Comparison of ENCODE assay signal across 9 mouse cellular contexts in the genomic region with DNA sequence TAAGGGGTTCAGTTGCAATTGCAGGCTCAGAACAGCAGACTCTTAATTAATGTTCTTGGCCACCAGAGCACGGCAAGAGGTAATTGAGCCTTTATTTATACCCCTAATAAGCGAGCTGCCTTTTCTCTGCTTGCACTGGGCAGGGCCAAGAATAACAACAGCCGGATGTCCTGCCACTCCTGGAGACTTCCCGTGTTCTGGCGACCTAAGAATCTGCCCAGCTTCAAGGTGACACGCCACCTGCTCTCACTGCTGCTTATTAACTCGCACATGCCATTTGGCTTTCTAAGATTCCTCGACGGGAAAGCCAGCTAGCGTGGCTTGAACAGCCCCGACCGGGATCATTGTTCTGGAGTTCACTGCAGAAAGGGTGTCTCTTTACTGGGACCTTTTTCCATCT. TPM values are rescaled to one million over a fixed set of nuclear protein-coding genes. Genes with fewer than 3 reads are reported as not detected.
DNase-seq lines count a peak whose midpoint lies in the region; ATAC-seq and TF ChIP-seq lines count a peak whose summit lies in the region.
"Had no signal": no experiment of that assay in that cellular context is flagged by ENCODE, and none has a peak within 500 bp of the region (broad histone marks: within the 10 kb centered on the region; RNA-seq: fewer than 3 reads in every experiment).

No protein-coding gene starts in this region.

- H3K4me2 ChIP-seq in forebrain, embryonic 11.5 days (ENCODE audit: low read depth, low read length, severe bottlenecking): no peak overlapping the region
- no peak overlapping the region for H3K4me2 ChIP-seq in forebrain, postnatal 0 days (ENCODE audit: low read depth)
- peak overlapping the region; percentile 16 for H3K4me2 ChIP-seq in myocyte (ENCODE audit: low read depth)

- no peak overlapping the region for H3K4me3 ChIP-seq in forebrain, embryonic 11.5 days (ENCODE audit: low read depth, low read length)
- H3K4me3 ChIP-seq in forebrain, postnatal 0 days (ENCODE audit: low read depth, low read length): no peak overlapping the region
- H3K4me3 ChIP-seq in myocyte: no peak overlapping the region
- H3K4me3 ChIP-seq in thymus, adult 2 months (ENCODE audit: control insufficient read depth, insufficient read depth, low read length): no peak overlapping the region

- H3K9me3 ChIP-seq in forebrain, embryonic 11.5 days (ENCODE audit: control insufficient read depth, low read length): no peaks in the 10 kb centered on the region
- H3K9me3 ChIP-seq in forebrain, postnatal 0 days (ENCODE audit: low read length): no peaks in the 10 kb centered on the region

- no peak for DNase-seq in forebrain, embryonic 11.5 days (ENCODE audit: low spot score)
- DNase-seq in forebrain, postnatal 0 days: no peak
- peak; percentile 98 for DNase-seq in heart, adult 11 months
- peak; percentile 49 to 64 for DNase-seq in kidney, adult 8-10 months
- no peak for DNase-seq in thymus, adult 2 months
- no peak for DNase-seq in thymus, postnatal 10 days (ENCODE audit: low spot score in 2 of 2)
- DNase-seq: cerebellum, postnatal 36 days had no signal

- peaks cover 5% of the 10 kb centered on the region; the same call in 1 of the 2 replicates for H3K4me1 ChIP-seq in forebrain, embryonic 11.5 days (replicated peaks; ENCODE audit: control insufficient read depth, insufficient read depth, low read length)
- H3K4me1 ChIP-seq in forebrain, postnatal 0 days (ENCODE audit: insufficient read depth): no peaks in the 10 kb centered on the region
- H3K4me1 ChIP-seq in thymus, adult 2 months (replicated peaks; ENCODE audit: control insufficient read depth, insufficient read depth, low read length): no peaks in the 10 kb centered on the region

- peak overlapping the region; percentile 20; the same call in 1 of the 2 replicates for H3K9ac ChIP-seq in forebrain, embryonic 11.5 days (ENCODE audit: low read length)
- no peak overlapping the region for H3K9ac ChIP-seq in forebrain, postnatal 0 days

- TF ChIP-seq CTCF in forebrain, postnatal 0 days (IDR thresholded peaks at IDR 0.05; ENCODE audit: low read depth): no peak
- no peak for TF ChIP-seq CTCF in thymus, adult 2 months (IDR thresholded peaks at IDR 0.05; ENCODE audit: borderline replicate concordance, control insufficient read depth, extremely low read depth, insufficient read depth, low read length, poor library complexity)

- no peaks in the 10 kb centered on the region for H3K79me2 ChIP-seq in myocyte (ENCODE audit: control insufficient read depth, insufficient read depth)

- no peak for TF ChIP-seq POLR2A in myocyte (IDR thresholded peaks at IDR 0.05; ENCODE audit: insufficient read length, low read depth)
- no peak for TF ChIP-seq POLR2A in thymus, adult 2 months (IDR thresholded peaks at IDR 0.05; ENCODE audit: control insufficient read depth, extremely low read depth, insufficient read depth, low read length, poor library complexity)

- no peak for ATAC-seq in forebrain, embryonic 11.5 days (replicated peaks; ENCODE audit: low FRiP score)
- ATAC-seq in forebrain, postnatal 0 days: no peak
- no peak for ATAC-seq in monocyte, adult 5-6 weeks (replicated peaks; ENCODE audit: insufficient number of reproducible peaks, low FRiP score, low TSS enrichment, poor library complexity, severe bottlenecking)

- no peak overlapping the region for H3ac ChIP-seq in myocyte (ENCODE audit: control insufficient read depth, insufficient read length)

- no peaks in the 10 kb centered on the region for H3K27me3 ChIP-seq in forebrain, embryonic 11.5 days (ENCODE audit: control insufficient read depth, insufficient read depth, low read length)
- H3K27me3 ChIP-seq in forebrain, postnatal 0 days (ENCODE audit: insufficient read depth, low read length): no peaks in the 10 kb centered on the region
- no peaks in the 10 kb centered on the region for H3K27me3 ChIP-seq in myocyte (ENCODE audit: control insufficient read depth, insufficient read depth, insufficient read length)
- no peaks in the 10 kb centered on the region for H3K27me3 ChIP-seq in thymus, adult 2 months (ENCODE audit: control insufficient read depth, insufficient read depth, low read length)

- no peaks in the 10 kb centered on the region for H3K36me3 ChIP-seq in forebrain, embryonic 11.5 days (ENCODE audit: control insufficient read depth, insufficient read depth, low read length)
- H3K36me3 ChIP-seq in forebrain, postnatal 0 days (ENCODE audit: insufficient read depth): no peaks in the 10 kb centered on the region
- H3K36me3 ChIP-seq in myocyte (ENCODE audit: control insufficient read depth, insufficient read depth): no peaks in the 10 kb centered on the region
- no peaks in the 10 kb centered on the region for H3K36me3 ChIP-seq in thymus, adult 2 months (ENCODE audit: control insufficient read depth, insufficient read depth, low read length)

- H3K27ac ChIP-seq in forebrain, embryonic 11.5 days (ENCODE audit: low read depth, low read length): no peak overlapping the region
- H3K27ac ChIP-seq in forebrain, postnatal 0 days (ENCODE audit: low read depth, low read length): no peak overlapping the region
- H3K27ac ChIP-seq in thymus, adult 2 months (ENCODE audit: control insufficient read depth, insufficient read depth, low read length): no peak overlapping the region

- WGBS in forebrain, embryonic 11.5 days: 11% methylated on average over 12 of the region's 12 CpGs
- WGBS in forebrain, postnatal 0 days: 10% methylated on average over 12 of the region's 12 CpGs
- WGBS in thymus, adult 2 months: 41% methylated on average over 12 of the region's 12 CpGs

TF ChIP-seq in myocyte, 11 proteins besides CTCF, POLR2A, EP300 and RAD21:
- TF ChIP-seq POLR2AphosphoS2 (IDR thresholded peaks at IDR 0.05; ENCODE audit: insufficient read length, low read depth) (no peak), MYOD1 (IDR thresholded peaks at IDR 0.05; ENCODE audit: control insufficient read depth in 1 of 3, insufficient read length in 2 of 3, low read depth in 2 of 3) (peak in 1 of 3 experiments; percentile 33)

RNA-seq across cellular contexts. Expression of a gene that starts 15.7 kb away (rescaled TPM):
- 79.5 and 88.2 TPM in 2 replicates for polyA plus RNA-seq in forebrain, embryonic 11.5 days (2014; fragmentation: Nextera tagmentation; extraction: Ambion mirVana)
- total RNA-seq in forebrain, postnatal 0 days (2014; rRNA removed): 161 and 203 TPM in 2 replicates
- polyA plus RNA-seq in forebrain, postnatal 0 days (2015; fragmentation: Nextera tagmentation; extraction: Ambion mirVana): 163 and 220 TPM in 2 replicates
- 8.6 TPM for polyA plus RNA-seq in myocyte (2012; fragmentation: generic; extraction: Trizol)
- 1.2 to 3.0 TPM (median 2.1 TPM) in 3 replicates for total RNA-seq in monocyte, adult 5-6 weeks (2017)
- 5.2 and 6.4 TPM in 2 replicates for polyA plus RNA-seq in thymus, adult 2 months (2012; rRNA removed)

Comparison
In these comparisons a context has a peak if more than half of its experiments do, and no peak if none do; other contexts are left out.
1. DNase-seq: peak in heart, adult 11 months (single experiment) and kidney, adult 8-10 months (2 of 2); none in forebrain, embryonic 11.5 days (single experiment), forebrain, postnatal 0 days (single experiment), thymus, adult 2 months (single experiment) and thymus, postnatal 10 days (0 of 2).